Mouse (Mus musculus) brain, adult 2 months (tissue): ENCODE measurements around the gene Fancc.

Source experiments
- DNase-seq: peaks from one replicate; pipeline ENCODE4 v3.0.0; 2011; ENCODE audit warnings: low read depth, low spot score

Fancc gene

GRCm38 (mm10) chr13:63262168-63262957, 234.7 kb downstream of the Fancc start:
- DNase-seq = peak; percentile 65

DNA sequence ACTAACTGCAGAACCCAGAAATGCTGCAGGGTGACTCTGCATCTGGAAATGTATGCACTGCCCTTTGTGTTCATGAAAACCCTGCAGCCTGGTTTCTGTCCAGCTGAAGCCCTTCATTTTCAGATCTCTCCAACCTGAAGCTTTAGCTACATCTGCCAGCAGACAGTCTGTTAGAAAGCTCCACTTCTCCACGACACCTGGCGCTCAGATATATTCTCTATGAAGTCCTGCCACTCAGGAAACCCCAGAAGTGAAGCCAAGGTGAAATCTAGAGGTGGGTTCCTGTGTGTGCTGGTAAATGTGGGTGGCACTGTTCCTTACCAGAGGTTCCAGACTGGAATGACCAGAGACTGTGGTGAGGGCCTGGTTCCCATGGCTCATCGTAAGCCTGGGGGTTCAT, 235.4 kb downstream of the Fancc start:
- no peak for DNase-seq

- DNase-seq = peak; percentile 81
These were observed 236.1 kb downstream of the Fancc start for GRCm38 (mm10) chr13:63260753-63261631.

DNA sequence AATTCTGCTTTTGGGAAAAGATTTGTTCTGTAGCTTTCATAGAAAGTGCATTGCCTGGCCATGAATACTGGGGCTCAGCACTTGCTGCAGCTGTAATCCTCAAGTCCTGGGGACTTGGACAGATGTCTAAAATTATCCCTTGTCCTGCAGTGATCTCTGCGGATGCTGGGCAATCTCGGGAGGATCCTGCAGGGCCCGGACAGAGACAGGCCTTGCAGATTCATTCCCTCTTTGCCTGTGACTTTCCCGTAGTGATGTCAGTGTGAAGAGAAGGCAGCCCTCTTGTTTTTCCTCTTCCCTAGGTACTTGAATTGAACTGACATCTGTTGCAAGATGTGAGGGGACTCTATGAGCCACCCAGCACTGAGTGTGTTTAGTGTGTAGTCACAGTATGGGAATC, 236.9 kb downstream of the Fancc start:
- no peak for DNase-seq

DNA sequence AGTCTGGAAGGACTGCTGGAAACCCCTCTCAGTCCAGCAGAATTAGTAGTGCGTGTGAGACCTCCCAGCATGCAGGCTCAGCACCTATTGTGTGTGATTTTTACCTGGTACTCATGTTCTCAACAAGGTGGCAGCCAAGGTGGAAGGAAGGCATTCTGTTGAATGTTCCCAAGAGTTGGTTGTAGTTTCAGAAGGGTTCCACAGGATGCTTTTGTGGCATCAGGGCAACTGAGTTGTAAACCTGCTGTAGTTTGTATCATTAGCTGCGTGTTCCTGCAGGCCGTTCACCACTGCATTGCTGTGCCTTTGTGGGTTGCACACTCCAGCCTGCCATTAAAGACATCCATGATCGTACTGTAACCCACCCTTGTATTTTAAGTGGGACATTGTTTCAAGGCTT, 238.4 kb downstream of the Fancc start:
- DNase-seq = no peak

- peak; percentile 88 for DNase-seq
These were observed 238.9 kb downstream of the Fancc start for GRCm38 (mm10) chr13:63258167-63258582.

- DNase-seq = peak; percentile 68
These were observed 240.3 kb downstream of the Fancc start for GRCm38 (mm10) chr13:63256807-63257206.

GRCm38 (mm10) chr13:63256146-63256545, 240.9 kb downstream of the Fancc start:
- no peak for DNase-seq

DNA sequence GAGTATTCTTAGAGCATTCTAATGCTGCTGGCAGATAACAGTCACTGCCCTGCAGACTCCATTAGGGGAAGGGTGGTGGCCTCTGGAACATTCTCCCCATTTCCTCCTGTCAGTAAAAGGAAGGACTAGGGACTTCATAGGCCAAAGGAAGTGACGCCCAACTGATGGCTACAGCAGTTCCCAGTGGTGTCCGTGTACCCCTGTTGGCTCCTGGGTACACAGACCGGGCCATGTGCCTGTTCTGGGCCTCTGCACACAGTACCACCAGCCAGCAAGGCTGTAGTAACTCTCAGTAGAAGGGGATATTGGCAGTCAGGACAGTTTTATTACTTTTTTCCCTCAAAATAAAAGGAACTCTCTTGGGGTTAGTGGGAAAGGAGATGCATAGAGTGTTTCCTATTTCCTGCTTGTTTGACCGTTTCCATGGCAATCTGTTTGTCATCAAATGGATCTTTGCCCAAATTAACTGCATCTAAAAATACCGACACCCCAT, 241.5 kb downstream of the Fancc start:
- peak; percentile 71 for DNase-seq

- DNase-seq = no peak
These were observed 243.0 kb downstream of the Fancc start for GRCm38 (mm10) chr13:63253886-63254636.

DNA sequence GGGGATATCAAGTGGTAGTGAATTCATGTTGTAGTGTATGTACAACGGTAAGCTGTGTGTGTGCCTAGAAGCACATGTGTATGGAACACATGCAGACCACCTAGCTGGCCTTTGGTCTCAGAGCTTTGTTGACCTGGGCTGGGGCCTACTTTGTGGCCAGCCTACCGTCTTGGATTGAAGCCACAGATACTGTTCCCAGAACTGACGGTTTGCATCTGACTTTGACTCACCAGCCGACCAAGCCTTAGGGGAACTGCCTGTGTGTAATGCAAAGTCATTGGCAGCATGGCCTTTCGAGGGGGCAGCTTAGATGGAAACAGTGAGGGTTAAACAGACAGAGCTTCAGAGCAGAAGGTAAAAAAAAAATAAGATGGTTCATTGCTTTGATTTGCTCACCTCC, 243.9 kb downstream of the Fancc start:
- no peak for DNase-seq

DNA sequence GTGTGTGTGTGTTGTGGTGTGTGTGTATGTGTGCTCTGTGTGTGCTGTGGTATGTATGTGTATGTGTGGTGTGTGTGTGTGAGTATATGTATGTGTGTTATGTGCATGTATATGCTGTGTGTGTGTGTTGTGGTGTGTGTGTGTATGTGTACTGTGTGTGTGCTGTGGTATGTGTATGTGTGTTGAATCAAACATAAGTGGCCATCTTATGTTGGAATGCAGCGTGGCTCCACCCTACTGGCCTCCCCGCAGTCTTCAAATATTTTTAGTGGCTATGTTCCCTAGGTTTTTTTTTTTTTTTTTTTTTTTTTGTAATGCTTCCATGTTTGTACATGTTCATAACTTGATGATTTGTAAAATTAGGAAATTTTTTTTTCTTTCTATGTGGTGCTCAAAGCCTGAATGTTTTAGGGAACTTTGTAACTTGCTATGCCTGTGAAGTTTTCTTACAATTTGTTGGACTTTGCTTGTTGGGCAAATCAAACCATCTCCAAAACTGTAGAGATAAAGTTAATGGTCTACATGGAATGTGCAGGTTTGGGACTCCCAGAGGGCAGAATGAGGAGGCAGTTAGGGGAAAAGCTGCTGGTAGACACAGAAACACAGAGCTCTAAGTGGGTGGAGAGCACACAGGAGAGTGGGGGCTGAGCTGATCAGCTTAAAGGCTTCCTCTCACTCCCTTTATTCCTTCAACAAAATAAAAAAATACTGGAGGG, 244.6 kb downstream of the Fancc start:
- no peak for DNase-seq

- peak; percentile 76 for DNase-seq
These were observed 245.8 kb downstream of the Fancc start for GRCm38 (mm10) chr13:63251118-63251889.

DNA sequence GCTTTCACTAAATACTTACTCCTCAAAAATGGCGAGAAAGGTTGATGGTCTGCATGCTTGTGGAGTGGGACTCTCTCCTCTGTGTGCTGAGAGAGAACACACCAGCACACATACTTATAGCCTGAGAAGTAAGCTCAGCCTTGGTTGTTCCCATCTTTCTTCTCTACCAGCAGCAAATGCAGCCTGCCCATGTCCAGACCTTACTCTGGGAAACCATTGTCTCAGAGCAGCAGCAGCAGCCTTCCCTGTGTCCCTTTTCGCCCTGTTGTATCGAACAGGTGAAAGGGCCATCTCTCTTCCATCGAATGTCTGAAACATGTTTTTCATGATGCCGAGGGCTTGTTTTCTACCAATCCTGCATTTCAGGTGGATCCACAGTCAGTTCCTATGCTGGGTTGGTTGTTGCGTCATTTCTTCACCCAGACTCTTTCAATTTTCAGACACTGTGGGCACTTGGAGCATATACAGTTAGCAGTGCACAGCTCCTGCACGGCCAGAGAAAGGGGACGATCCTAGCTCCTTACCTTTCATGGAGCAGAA, 246.6 kb downstream of the Fancc start:
- no peak for DNase-seq

DNA sequence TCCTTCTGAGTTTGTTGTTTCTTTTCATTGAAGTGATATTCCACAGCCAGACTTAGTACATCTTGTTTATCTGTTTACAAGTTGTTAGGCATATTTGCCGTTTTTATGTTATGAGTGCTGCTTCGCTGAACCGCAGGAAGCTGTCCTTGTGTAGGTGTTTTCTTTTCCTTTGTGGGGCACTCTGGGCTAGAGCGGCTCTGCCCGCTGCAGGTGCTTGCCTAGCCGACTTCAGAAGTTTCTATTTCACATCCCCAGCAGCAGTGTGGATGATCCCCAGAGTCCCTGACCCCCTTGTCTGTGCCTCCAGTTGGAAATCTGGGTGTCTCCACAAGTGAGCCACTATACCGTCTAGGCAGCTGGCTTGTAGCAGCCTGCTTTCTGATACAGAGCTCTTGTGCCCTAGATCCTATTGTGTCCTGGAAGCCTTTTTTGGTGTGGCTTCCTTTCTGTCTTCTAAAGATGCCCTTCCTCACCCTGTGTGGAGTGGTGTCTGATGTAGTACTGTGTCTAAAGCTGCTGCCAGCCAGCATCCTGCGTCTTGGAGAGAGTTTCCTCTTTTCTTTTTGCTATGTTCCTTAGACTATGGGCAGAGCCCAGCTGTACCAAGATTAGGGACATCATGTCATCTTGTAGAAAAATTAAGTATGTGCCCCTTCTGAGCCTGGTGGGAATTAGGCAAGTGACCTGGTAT, 247.2 kb downstream of the Fancc start:
- DNase-seq = no peak

DNA sequence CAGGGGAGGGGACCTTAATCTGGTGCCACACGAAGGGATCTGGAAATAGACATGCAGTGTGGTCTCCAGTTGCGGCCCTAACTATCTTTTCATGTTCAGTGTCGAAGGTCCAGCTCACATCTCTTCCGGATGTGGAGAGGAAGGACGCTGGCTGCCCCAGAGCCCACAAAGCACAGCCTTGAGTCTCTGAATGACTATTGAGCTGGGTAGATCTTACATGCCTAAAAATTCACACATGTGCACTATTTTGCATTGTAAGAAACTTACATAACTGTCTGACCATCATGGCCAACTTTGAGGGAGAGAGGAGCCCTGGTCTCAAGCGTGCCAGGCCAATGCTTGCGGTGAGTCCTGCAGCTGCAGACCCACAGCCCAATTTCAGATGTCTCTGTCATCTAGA, 247.9 kb downstream of the Fancc start:
- no peak for DNase-seq

DNA sequence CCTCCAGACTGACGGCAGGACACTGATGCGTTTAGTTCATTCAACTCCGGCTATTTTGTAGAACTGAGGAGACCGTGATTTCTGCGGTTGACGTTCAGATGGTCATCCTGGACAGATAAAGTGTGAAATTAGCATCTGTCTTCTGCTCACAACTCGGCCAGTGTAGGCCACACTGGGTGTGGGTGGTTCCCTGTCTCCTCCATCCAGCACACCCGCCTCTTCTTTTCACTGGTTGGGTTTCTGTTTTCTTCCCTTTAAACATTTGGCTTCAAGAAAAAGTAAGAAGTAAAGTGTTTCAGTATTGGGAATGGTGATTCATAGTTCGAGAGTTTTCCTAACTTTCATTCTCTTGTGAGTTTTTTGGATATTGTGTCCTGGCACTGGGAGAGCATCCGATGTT, 248.8 kb downstream of the Fancc start:
- no peak for DNase-seq

DNA sequence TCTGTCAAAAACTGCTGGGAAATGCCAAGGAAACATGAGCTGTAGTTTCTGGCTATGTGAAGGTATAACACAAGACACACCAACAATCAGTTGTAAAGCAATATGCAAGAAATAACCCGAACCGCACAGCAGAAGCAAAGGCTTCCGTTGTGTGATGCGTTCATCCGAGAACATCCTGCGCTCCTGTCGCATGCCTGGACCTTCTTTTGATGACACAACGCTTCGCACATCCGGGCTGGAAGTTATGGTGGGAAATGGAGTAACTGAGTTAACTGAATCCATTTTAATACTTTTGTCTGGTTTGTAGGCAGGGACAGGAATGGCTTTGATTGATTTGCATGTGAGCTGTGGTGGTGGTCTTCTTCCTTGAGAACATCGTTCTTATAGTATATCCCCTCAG, 249.4 kb downstream of the Fancc start:
- no peak for DNase-seq

DNA sequence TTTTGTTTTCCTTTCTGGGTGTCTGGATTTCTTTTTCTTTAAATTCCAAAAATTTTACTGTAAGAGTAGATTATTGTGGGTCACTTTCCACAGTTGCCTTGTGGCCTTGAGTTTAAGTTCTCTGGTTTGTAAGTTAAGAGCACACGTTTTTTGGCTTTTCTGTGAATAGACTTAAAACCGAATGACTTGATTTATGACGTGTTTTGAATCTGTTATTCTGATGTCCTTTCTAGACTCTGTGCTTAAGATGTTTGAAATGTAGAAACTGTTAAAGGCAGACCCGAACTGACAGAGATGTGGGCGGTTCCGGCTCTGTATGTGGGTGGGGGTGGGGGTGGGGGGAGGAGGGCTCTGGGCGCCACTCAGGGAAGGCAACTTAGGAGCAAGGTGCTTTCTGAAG, 250.0 kb downstream of the Fancc start:
- no peak for DNase-seq
